Mouse (Mus musculus) lung, postnatal 0 days (tissue): ENCODE results near the gene Iqcf3.

Experiments used
- CTCF ChIP-seq: IDR thresholded peaks from 2 replicates; pipeline ENCODE4 v1.5.1; 2016; ENCODE audit warnings: antibody characterized with exemption, mild to moderate bottlenecking
- EP300 ChIP-seq: IDR thresholded peaks from 2 replicates; pipeline ENCODE4 v1.6.1; 2016; ENCODE audit warnings: antibody characterized with exemption, mild to moderate bottlenecking, control low read depth

GRCm38 (mm10) chr9:106475663-106476001, 85.8 kb downstream of the Iqcf3 start, which contains the start of gene Rrp9:
- TF ChIP-seq CTCF (no peak), EP300 (no peak)
